Mouse (Mus musculus) layer of hippocampus, adult 9-10 months (tissue): ENCODE measurements around the gene Rffl.
A peak's percentile ranks its signal among the peaks of the same experiment; 100 is the strongest.
"Not testable (repeated sequence)": the region's sequence is repeated elsewhere in the genome, so short reads cannot be mapped to it uniquely, and the experiment has no call there.

Experiments
- DNase-seq: peaks from one replicate; pipeline ENCODE4 v3.0.0; 2022; ENCODE audit warnings: low spot score

The Rffl gene

GRCm38 (mm10) chr11:82845415-82846078 lies 25.5 kb downstream of the Rffl start:
- DNase-seq = no peak

DNA sequence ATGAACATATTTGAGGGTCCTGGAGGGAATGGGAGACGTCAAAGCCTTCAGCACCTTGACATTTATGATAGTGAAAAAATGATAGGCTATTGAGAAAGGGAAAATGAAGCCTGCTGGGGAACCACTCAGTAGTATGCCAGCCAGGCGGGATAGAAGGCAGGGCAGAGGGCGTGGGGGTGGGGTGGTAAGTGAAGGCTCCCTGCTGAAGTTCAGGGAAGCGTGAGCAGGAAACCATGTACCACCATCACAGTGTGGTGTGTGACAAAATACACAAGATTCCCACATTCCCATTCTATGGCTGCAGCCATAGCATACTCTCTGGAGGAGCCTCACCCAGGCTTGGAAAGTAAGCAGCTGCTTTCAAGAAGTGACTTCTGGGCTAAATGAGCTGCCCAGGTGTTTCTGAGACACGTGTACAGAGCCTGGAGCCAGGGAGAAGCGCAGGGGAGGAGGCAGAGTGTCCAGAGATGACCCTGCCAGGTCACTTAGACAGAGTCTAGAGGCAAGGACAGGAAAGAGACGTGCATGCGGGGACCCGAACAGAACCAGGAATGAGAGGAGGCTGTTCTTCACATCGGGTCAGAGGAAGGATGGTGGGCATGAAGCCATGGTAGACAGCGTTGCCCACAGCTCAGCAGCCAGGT lies 26.1 kb downstream of the Rffl start:
- DNase-seq = no peak

- DNase-seq = no peak
Measured at GRCm38 (mm10) chr11:82838511-82838910, 32.5 kb downstream of the Rffl start.

- no peak for DNase-seq
Measured at GRCm38 (mm10) chr11:82837848-82838247, 33.2 kb downstream of the Rffl start.

DNA sequence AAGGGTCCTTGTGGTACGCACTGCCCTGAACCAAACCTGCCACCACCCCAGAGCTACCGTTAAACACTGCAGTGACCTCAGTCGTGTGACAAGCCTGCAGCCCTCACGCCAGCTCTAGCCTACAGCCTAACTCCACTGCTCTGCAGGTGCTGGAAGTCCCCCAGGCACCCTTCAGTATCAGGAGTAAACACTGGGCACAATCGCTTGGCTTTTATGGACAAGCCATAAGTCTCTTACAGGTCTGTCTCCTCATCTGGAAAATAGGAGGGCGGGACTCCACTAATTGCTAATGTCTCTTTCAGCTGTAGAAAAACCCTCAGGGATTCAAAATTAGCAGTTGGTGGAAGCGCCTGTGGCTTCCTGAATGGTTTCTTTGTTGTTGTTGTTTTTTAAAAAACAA lies 33.8 kb downstream of the Rffl start:
- DNase-seq = no peak

DNA sequence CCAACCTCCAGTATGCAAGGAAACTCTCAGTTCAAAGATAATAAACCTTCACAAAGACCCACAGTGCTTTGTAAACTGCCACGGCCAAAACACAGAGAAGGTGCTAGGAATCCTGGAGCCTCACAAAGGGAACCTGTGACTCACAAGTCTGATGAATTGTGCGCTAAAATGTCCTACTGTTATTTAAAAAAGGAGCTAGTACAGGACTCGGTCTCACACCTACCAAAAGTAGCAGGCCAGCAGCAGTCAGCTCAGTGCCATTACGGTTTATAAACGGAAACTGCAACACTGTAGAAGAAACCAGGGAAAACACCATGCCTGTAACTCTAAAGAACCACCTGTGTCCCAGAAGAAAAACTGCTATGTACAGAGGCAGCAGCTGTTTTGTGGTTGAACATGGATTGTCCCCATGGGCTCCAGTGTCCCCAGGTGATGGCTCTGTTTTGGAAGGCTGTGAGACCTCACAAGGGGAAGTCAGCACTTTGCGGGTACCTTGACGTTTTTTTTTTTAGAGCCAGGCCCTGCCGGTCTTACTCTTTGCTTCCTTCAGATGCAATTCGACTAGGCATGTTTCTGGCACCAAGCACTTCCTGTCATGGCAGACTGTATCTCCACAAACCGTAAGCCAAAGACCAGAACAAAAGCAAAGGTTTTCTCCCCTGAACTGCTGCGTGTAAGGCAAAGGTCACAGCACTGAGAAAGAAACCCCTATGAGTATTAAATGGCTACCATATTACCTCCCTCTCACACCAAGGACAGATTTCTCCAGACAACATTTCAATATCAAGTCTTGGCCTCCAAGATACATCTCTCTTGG lies 35.2 kb downstream of the Rffl start:
- DNase-seq = no peak

DNA sequence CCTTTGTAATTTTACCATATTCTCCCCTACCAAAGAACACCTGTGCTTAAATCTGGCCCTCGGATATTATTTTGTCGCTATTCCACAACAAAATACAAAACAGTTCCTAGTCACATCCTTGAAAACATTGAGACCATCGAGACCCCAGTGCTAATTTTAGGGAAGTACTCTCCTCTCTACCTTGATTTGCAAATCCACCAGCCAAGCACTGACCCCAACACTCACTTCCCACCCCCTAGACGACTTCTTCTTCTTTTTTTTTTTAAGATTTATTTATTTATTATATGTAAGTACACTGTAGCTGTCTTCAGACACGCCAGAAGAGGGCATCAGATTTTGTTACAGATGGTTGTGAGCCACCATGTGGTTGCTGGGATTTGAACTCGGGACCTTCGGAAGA lies 36.7 kb downstream of the Rffl start:
- DNase-seq = not testable (repeated sequence)

DNA sequence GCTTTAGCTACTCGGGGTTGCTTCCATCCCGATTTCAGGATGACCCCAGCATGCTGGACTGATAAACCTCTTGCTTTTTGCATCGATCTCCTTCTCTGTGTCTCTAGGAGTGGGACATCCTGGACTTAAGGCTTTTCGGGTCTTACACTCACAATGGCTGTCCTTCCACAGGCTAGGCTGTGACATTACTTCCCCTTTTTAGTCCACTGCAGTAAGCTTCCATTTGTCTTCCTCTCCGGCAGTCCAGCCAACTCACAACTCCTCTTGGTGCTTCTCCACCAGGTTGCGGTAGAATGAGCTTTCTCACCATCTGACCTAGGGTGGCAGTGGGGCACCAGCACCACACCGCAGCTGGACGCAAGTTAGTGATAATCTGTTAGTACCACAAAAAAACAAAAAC lies 37.1 kb downstream of the Rffl start:
- DNase-seq = no peak

DNA sequence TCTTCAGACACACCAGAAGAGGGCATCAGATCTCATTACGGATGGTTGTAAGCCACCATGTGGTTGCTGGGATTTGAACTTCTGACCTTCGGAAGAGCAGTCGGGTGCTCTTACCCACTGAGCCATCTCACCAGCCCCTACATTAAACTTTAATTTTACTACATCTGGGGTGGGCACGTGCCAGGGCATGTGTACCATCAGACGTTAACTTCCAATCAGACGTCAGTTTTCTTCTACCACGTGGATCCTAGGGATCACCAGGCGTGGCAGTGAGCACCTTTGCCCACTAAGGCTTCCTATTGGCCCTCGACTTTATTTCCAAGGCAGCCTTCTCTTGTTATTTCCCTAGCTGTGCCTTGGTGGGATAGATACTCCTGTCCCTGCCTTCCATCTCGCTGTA lies 38.6 kb downstream of the Rffl start:
- DNase-seq = not testable (repeated sequence)

DNA sequence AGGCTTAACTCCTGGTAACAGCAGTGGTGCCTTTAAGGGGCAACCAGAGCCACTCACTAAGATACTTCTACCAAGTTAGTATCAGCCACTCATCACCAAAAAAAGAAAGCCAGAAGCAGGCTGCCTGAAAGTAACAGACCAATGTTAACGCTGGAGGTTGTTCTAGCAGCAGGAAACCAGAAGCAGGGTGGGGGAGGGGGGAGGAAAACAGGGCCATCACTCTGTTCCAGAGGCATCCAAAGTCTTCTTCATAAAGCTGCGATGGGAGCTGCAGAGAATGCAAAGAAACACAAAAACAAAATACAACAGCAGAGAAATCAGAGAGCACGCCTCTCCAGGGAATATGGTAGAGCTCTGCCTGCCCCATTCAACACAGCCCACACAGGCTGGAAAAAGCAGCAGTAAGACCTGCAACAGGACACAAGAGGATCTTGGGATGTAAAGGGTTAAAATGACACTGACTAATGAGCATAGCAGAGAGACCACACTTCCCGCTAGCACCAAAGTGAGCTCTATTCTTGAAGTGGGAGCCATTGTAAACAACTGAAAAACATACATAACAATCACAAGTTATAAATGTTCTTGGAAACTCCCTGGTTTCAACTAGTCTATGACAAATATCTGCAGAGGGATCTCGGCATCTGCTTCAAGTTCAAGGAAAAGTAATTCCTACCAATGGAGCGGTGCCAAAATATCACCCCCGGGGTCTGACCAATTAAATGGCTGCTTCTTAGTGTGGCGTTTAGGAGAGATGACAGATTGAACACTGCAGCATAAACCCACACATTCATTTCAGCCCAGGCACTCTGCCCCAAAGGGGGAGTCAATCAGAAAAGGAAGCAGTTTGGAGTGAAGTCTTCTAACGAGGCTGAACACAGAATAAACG lies 39.8 kb downstream of the Rffl start:
- no peak for DNase-seq

DNA sequence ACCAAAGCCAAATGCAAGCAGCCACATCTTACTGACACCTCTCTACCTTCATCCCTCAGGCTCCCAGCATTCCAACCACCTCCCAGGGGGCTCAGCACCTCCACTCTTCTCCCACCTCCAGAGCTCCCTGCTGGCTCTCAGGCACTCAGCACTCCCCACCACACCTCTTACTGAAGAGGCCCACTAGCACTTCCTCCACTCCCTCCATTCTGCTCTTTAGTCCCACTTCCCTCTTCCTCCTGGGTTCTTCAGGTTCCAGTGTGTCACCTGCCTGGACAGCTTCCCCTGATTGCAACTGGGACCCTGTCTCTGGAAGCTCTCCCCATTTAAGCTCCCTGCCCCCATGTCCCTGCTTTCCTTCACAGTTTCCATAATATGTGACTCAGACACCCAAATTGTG lies 44.2 kb downstream of the Rffl start:
- DNase-seq = no peak

DNA sequence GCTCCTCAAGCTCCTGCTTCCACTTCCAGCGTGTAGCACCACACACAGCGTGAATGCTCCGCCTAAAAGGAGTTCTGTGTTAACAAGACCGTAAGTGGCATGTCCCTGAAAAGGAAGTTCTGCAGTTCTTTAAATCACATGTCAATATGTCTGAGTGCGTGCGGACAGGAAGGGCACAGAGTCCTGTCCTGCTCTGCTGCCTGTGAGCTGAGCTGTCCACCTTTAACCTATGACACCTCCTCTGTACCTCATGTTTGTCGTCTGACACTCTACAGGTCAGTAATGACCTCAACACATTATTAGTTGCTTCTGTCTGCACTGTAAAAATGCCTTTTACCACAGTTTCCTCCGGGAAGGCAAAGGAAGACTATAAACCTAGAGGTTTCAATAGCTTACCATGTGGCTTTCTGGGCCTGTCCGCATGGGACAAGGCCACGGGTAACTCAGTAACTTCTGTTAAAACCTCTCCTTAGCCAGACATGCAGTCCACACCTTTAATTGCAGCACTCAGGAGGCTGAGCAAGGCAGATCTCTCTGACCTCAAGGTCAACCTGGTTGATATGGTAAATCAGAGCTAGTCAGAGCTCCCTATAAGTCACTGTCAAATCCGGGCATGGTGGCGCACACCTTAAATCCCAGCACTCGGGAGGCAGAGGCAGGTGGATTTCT lies 50.1 kb downstream of the Rffl start:
- no peak for DNase-seq

DNA sequence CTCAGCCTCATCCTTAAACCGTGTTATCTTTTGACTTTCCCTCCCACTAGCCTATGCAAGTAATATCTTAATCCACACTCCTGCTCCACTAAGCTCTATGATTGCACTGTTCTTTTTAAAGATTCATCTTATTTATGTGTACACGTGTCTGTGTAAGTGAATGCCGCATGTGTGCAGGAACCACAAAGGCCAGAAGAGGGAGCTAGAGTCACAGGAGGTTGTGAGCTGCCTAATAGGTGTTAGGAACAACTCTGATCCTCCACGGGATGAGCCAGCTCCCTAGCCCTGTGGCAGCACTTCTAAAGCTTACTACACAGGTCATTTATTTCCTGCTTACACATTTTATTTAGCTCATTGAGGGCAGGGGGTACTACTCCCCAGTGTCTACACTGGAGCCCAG lies 51.7 kb downstream of the Rffl start:
- no peak for DNase-seq

DNA sequence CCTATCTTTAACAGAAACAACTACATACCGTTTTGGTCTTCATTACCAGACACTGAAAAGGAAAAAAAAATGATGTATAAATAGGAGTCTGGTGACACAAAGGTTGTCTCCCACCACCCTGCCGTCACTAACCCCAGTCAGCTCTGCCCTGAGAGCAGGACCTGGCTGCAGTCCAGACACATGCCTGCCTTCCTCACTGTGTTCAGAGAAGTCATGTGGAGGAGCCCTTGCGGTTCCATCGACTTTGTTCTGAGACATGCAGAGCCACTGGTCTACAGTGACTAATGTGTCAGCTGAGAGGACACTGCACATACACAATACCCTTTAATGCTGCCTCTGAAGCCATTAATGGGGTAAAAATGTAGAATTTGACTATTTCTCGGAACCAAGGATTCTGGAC lies 62.5 kb downstream of the Rffl start:
- DNase-seq = no peak

DNA sequence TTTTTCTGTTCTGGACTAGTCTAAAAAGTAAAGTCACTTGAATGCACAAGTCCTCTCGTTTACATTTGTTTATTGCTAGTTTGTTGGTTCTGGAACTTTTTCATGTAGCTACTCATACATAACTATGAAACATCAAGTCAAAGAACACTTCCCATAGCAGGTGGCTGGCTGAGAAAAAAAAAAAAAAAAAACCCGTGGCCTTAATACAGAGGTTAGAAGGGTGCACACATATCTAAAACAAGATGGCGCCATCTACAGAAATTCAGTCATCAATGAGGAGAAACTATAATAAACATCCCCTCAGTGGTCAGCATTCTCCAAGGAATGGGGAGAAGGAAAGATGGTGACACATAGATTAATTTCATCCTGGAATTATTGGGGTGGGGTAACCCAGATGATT lies 63.6 kb downstream of the Rffl start:
- DNase-seq = no peak

DNA sequence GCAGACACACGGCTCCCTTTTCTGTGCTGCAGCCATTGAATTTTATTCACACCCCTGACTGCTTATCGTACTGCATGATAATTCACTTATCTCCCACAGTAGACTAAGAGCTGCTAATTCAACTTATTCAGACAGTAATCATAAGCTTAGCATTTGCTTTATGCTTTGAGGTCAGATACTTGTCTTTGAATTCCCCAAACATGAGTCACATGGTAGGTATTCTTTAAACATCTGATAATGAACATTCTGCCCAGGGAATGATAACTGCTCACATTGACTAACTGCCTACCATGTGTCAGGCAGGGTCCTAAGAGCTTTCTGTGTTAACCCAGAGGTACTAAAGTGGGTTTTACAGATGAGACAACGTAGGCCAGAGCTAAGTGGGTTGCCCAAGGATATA lies 64.4 kb downstream of the Rffl start:
- no peak for DNase-seq

GRCm38 (mm10) chr11:82783453-82783852 lies 87.6 kb downstream of the Rffl start:
- DNase-seq = no peak

GRCm38 (mm10) chr11:82782197-82782596 lies 88.8 kb downstream of the Rffl start:
- no peak for DNase-seq

GRCm38 (mm10) chr11:82780983-82781903 lies 89.8 kb downstream of the Rffl start, which contains the start of gene Lig3:
Gene Lig3, plus strand, starts transcription at chr11:82781108.
- DNase-seq = peak; percentile 80

DNA sequence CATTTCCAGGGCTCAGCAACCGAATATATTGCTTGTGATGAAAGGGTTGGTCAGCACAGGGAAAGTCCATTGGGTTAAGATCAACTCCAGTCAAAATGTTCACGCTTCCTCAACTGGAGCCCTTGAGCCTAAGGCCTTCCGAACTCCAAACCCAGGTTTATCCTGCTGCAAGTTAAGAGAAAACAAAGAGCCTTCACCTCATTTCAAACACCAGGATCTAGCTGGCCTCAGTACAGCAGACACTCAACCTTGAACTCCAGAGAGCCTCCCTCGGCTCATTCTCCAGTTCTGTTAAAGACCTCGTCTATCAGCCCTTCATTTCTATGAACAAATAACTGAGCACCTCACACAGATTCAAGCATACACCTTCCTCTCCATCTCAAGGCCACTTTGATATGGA lies 90.9 kb downstream of the Rffl start:
- DNase-seq = no peak
